Mouse (Mus musculus): ENCODE data around the gene Rps12-ps3.

GRCm38 (mm10) chr19:59336655-59337054, 14.6 kb downstream of the Rps12-ps3 start:
- TF ChIP-seq CTCF (IDR thresholded peaks at IDR 0.05; ENCODE audit: insufficient read depth, low read length), result no peak
- no peak for TF ChIP-seq POLR2A (IDR thresholded peaks at IDR 0.05; ENCODE audit: borderline replicate concordance, extremely low read depth, low read depth, low read length)

All from lung, adult 2 months (tissue).